Mouse (Mus musculus) cerebellum, adult 9-10 months (tissue): ENCODE measurements around the gene Hspb8.
"Not testable (repeated sequence)": the region's sequence is repeated elsewhere in the genome, so short reads cannot be mapped to it uniquely, and the experiment has no call there.

Source experiments
- DNase-seq: peaks from one replicate; pipeline ENCODE4 v3.0.0; 2022

Gene Hspb8

DNA sequence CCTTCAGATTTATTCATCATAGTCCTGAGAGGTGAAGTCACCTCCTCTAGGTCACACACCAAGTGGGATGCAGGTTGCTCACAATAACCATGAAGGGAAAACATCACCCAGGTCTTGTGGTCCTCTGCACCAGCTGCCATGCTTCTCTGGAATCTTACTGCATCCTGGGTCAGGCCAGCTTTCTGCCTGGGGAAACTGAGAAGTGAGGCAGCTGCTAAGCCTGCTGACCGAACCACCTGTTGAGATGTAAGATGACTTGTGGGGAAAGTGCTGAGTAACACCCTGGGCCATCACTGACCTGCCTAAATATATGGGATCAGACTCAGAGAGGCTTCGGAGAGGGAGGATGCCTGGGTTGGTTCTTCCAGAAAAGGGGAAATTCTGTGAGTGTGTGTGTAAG, 4.0 kb upstream of the Hspb8 start:
- no peak for DNase-seq

DNA sequence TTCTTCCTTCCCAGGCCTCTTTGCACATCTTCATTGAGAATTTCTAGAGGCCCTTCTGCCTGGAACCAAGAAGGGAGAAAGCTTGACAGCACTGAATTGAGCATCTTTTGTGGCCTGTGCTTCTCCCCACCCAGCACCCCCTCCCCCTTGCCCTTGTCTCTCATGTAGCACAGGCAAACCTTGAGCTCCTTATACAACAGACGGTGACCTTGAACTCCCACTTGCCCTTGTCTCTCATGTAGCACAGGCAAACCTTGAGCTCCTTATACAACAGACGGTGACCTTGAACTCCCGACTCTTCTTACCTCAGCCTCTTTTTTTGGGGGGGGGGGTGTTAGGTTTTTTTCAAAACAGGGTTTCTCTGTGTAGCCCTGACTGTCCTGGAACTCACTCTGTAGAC, 3.0 kb upstream of the Hspb8 start:
- DNase-seq, result not testable (repeated sequence)

DNA sequence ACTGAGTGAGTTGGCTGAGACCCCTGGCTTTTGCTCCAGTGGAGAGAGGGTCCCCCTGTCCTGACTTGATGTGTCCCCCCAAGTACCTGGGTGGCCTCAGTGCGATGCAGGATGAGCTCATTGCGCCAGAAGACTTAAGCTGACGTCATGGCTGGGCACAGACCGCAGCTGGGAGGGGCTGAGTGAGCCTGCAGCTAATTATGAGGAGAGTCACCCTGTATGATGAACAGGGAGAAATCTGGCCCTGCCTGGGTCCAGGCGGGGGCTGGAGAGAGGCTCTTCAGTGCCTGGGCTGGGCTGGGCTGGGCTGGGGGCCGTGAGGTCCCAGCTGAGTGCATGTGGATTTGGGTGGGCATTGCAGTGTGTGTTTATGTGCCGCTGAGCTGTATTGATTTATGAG, 2.6 kb upstream of the Hspb8 start:
- no peak for DNase-seq

DNA sequence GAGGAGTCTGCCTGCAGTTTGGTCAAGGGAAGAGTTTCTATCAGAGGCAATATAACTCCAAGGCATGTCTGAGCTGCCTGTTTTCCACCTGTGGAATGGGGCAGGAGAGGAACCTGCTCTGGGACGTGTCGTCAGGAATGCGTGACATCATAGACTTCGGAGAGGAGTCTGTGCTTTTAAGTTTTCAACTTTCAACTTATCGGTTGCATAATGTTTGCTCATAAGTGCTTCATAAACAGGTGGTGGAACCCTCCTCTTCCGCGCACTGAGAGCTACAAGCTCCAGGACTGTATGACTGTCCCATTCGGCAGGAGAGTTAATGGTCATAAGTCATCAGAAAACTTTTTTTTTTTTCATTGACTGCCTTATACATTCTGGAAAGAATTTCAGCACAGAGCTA, 1.1 kb upstream of the Hspb8 start:
- no peak for DNase-seq

DNA sequence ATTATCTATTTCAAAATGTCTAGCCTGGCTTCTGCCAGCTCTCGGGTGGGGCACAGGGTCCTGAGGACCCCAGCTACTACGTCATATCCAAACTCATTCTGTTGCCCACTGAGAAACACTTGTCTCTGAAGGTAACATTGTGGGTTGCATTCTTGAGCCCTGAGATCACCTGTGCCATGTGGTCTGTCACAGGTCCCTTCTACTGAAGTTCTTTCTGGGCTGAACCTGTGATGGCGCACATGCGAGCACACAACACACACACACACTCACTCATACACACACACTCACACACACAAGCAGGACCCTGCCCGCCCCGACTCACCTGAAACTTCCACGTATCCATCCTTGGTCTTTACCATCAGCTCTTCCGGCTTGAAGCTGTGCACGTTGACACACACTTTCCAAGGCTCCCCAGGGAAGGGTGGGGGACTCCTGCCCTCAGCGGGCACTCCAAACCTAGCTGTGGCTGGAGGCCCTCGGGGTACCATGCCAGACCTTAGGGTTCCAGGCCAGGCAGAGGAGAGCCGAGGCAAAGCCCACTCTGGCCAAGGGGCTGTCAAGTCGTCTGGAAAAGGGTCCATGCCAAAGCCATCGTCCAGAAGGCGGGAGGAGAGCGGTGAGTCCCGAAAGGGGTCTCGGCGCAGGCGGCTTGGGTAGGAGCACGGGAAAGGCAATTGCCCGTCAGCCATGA, 728 bp downstream of the Hspb8 start:
- peak; percentile 43 for DNase-seq

DNA sequence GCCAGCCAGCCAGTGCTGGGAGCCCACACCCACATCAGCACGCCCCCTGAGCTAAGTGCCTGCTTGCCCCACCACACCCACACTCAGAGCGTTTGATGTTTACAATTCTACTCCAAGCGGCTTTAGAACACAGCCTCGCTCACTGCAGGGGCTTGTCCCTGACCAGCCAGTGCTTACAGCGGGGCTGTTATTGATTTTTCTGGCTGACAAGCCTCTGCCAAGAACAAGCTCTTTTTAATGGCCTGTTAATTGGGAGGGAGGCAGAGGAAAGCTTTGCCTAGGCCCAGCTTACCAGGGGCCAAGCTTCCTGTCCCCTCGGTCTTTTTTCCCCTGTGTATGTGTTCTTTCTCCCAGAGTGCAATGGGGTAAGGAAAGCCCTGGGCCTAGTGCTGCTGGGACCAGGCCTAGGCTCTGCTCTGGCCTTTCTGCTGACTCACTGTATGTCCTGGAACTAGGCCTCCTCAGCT, 1.9 kb downstream of the Hspb8 start:
- peak; percentile 42 for DNase-seq

DNA sequence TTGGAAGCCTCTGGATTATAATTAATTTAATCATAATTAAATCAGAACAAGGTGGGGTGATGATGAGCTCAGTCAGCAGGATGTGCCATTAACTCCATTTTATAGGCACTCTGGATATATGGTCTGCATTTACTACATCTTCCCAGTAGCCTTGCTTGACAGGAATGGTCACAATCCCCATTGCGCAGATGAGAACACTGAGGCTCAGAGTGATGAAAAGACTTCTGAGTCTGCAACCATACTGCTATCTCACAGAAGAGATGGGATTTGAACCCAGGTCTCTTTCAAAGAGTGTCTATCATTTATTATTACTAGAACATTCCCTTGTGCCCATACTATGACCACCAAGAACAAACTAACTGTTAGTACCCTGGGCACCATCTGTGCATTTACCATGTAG, 2.5 kb downstream of the Hspb8 start:
- no peak for DNase-seq

DNA sequence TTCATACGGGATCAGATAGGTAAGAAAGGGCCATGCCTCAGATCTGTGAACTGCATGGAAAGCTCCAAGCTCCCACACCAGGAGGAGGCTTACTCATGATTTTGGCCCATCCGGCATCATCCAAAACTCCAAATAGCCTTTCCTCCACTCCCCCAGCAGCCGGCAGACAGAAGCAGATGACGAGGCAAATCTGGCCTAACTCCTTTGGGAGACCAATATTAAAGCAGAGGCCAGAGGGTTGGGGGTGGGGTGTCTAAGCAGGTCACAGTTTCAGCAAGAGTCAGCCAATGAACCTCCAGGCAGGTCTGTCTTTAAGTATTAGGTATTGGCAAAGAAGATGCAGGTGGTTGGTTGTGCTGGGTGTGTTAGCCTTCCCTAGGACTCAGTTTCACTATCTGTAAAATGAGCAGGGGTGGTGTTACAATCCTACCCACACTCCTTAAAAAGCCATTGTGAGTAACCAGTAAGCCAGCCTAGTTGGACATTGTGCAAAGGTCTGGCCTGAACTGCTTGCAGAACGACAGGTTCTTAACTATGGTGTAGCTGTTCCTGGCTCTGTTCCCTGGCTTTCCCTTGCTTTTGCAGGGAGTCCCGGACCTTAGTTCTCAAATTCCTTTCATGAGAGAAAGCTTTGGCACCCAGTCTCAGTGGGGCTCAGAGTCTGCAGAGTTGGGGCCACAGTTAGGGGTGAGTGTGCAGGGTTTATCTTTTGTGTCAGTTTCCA, 3.2 kb downstream of the Hspb8 start:
- peak; percentile 48 for DNase-seq

DNA sequence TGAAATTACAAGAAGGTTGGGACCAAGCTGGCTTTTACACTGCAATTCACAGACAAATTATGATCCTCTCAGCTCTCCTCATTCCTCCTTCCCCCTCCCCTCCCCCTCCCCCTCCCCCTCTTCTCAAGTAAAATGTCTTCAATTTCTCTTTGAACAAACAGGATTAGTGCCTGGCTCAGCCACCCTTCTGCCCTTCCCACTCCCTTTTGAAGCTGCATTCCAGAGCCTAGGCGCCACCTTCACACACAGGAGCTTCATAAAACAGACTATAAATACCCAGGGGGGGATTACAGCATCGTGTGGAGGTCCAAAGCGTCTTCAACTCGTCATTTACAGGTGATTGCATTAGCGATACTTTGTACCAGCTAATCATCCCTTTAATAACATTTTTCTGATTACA, 6.5 kb downstream of the Hspb8 start:
- no peak for DNase-seq

DNA sequence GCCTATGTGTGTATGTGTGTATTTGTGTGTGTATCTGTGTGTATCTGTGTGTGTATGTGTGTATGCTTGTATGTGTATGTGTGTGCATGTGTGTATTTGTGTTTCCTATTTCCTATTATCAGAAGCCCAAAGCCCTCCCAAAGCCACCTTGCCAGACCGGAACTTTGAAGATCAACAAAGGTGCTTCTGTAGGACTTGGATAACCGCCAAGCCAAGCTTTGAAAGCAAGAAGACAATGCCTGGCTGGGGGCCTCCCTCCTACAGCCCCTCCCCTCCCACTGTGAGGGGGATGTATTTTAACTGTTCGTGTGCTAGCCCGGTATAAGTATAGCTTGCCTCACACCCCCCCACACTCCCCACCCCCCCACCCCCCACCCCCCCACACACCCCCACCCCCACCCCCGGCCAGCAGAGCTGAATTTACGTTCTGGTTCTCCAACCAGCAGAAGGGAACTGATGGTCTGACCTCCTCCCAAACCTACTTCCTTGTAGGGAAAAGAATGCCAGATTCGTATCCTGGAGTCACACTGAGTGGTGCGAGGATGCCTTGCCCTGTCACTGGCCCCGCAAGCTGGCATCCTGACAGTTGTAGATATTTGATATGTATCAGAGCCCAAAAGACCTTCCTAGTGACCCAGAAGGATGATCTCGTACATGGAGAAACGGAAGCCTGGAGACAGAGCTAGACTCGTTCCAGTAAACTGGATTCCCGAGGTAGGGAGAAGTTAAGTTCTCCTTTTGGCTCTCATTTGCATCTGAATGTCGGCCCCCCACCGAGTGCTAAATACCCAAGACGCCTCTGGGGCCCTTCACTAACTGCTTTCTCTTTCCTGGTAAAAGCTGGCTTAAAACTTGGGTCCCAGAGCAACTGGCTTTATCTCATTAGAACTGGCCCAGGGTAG, 12.7 kb downstream of the Hspb8 start:
- no peak for DNase-seq

DNA sequence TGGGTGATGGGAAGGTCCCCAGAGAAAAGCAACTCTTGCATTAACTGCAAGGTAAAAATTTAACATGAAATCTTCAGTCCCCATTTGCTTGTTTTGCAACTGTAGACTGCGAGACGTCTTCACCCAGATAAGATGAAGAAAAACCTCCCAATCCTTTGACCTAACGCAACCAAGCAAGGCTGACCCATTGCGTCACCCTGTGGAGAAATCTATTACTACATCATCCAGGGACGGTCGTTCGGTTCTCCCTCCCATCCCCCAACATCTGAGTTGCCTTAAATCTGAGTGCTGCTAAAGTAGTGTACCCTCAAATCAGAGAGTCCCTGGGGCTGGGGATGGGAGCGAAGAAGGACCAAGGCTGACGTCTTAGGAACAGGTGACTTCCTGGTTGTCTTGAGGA, 13.7 kb downstream of the Hspb8 start:
- DNase-seq, result no peak

DNA sequence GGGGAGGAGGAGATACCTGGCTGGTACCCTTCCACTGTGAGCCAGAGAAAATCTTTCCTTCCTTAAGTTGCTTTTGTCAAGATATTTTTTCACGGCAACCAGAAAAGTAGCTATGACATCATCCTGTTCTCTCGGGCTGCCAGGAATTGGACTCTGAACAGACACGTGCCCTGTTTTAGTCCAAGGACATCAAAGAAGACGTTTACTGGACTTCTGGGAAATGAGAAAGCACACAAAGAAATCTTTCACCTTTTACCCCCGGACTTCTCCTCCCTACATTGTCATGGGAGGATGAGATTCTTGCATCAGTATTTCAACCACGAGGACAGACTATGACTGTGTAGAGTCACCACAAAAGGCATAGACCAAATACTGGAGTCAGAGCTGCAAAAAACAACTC, 14.7 kb downstream of the Hspb8 start:
- no peak for DNase-seq

DNA sequence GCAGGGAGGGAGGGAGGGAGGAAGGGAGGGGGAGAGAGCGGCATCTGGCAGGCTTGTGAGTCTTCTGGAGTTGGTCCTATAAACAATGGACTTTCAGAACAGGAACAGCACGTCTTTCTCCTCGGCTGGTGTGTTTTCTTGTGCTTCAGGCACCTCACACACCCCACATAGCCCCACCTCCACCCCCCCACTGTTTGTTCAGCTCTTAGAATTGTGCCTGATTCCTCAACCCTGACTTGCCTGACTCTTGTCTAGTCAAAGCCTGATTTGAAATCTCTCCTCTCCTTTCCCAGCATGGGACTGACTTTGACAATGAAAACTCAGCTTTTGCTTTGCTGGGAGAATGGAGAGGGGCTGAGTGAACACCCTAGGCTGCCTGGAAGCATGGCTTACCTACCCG, 15.3 kb downstream of the Hspb8 start:
- DNase-seq, result no peak

DNA sequence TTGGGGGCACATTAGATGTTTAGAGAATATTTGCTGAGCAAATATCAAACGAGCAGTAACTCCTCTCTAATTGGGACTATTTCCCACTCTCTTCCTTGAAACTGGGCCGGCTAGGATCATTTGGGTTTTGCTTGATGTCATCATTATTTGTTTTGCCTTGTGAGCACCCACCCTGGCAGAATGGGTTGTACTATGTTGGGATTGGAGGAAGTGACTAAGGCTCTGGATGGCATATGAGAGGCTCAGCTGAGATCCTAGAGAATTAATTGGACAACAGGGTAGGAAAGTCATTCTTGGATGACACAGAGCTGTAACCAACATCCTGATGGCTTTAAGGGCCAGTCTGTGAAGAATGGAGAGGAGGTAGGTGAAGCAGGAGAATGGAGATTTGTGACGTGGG, 16.2 kb downstream of the Hspb8 start:
- no peak for DNase-seq

DNA sequence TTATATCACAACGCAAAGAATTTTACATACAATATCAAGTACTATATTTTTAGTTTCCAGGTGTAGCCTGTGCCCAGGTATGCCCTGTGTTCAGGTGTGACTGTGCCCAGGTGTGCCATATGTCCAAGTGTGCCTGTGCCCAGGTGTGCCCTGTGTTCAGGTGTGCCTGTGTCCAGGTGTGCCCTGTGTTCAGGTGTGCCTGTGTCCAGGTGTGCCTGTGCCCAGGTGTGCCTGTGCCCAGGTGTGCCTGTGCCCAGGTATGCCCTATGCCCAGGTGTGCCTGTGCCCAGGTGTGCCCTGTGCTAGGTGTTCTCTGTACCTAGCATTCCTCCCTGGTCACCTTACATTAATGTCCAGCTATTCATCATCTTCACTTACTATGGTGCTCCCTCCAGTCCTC, 16.7 kb downstream of the Hspb8 start:
- DNase-seq, result no peak

DNA sequence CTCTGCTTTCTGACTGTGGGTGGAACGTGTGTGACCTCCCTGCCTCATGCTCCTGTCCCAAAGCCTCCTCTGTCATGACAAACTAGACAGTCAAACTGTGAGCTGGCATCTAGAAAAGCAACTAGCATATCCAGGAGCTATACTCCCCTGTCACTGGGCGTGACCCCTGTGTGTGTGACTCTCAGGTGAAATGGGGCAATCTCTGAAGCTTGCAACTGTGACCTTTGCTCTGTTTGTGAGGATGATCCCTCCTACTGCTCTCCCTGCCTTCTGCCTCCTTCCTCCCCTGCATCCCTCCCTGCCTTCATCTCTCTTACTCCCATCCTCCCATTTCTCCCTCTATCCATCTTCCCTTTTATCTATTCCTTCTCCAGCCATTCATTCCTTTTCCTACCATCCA, 18.6 kb downstream of the Hspb8 start:
- no peak for DNase-seq

DNA sequence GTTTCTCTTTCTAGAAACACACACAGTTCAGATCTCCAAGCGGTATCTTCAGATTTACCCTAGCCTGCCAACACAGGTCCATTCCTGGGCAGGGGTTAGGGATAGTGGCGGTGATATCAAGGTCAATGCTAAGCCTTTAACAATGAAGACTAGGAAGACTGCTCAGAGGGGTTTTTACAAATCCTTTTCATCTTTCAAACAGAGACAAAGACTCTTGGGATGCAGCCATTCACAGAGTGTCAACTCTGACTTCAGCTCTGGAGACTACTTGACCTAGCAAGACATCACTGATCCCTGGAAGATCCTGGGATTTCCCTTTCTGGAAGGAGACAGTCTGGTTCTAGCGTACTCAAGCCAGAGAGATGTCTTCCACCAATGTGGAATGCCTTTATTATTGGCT, 21.9 kb downstream of the Hspb8 start:
- no peak for DNase-seq

DNA sequence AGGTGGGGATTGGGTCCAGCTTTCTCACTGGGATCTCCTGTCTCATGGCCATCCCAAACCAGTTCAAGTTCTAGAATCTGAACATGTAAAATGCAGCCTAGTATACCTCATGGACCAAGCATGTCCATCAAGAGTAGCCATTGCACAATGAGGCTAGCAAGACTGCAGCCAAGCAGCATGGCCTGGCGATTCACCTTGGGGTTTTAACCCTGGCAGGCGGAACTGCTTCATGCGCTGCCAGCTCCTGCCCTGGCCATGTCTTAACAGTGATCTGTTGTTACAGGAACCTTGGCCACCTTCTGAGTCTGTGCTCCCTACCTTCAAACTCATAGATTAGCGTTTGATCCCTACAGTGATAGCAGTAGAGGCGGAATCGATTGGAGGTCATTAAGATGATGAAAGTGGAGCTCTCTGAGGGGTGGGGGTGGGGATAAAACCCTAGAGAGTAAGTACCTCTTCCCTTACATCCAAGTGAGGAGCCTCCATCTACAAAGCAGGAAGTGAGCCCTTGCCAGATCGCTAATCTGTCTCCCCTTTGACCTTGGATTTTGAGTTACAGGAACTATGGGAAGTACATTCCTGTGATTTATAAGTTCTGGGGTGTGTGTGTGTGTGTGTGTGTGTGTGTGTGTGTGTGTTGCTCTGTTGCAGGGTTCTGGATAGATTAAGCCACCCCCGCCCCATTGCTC, 22.5 kb downstream of the Hspb8 start:
- DNase-seq, result no peak

DNA sequence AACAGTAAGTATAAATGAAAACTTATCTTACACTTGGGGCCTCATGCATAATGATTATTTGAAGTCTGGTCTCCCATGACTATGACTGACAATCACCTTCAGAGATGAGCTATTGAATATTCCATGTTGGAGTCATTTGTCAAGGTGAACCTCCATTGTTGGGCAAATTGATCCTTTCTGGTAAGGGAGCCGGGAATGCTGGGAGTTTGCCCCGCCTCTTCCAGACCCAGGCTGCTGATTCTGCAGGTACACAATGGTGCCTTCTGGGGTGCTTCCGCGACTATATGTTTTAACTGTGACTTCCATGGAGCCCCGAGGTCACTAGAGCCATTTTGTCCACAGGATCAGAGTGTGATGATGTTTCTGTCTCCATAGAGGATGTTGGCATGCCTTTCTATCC, 26.6 kb downstream of the Hspb8 start:
- no peak for DNase-seq

DNA sequence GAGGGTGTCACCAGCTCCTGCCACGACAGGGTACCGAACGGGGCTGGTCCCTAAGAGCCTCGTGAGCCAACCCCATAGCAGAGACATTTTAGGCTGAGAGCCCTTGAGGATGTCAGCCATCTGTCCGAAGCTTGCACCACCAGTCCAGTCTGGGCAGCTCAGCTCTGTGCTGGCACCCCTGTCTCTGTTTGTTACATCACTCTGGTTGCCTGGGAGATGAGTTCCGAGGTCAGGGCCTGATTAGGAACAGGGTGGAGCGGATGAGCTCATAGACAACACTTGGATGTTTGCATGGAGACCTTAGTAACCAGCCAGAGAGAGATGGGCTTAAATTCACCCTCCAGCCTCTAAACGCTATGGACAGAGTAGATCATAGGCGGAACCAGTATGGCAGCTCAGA, 30.1 kb downstream of the Hspb8 start:
- no peak for DNase-seq

DNA sequence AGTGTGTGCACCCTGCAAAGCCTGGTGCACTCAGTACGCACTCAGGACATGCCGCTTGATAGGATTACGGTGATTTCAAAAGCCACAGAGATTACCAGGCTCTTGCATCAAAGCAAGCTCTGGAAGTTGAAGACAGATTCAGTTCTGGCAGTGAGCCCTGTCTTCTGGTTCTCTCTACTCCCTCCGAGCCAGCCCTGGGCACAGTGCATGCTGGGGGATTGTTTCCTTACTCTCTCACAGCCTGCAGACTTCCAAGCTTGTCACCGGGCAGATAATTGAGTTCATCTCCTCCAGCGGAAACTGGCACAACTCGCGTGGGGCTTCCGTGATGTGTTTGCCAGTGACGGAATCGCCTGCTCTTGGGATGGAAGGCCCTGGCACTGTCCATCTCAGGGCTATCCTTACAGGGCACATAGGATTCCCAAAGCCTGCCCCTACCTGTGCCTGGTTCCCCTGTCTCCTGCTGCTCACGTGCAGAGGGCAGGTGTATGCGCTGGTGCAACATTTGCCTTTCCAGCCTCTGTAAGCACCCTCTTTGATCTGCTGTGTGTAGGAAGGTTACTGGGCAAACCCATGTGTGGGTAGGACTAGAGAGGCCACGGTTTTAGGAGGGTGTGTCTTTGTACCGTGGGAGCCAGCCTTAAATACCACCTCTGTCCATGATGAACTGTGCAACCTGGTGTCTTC, 32.7 kb downstream of the Hspb8 start:
- no peak for DNase-seq

DNA sequence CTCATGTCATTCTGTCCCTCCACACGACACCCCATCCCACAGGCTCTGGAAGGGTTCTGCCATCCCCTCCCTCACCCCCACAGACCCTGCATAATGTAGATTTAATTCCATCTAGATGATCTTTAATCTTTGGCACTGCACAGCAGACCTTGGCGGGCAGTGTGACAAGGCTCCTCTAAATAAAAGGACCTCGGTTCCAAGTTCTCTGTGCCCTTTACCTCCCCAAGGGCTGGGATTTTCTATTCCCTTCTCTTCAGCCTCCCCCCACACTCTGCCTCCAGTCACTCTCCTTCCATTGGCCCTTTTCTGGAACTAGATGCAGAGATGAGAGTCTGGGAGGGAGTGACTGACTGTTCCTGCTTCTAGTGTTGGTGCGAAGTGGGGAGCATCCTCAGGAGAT, 33.3 kb downstream of the Hspb8 start:
- no peak for DNase-seq
